Mouse (Mus musculus) G1E (cell line): Measurements from ENCODE around the gene Deup1.

Experiments
- CTCF ChIP-seq: IDR thresholded peaks from 2 replicates; pipeline ENCODE4 v1.5.1; 2012; ENCODE audit warnings: low read depth, low read length, inconsistent platforms, mixed read lengths
- GATA1 ChIP-seq: IDR thresholded peaks from 2 replicates; pipeline ENCODE4 v1.6.1; 2012; ENCODE audit warnings: borderline replicate concordance, low read length, inconsistent platforms, mixed read lengths
- GATA2 ChIP-seq: IDR thresholded peaks from 2 replicates; pipeline ENCODE4 v1.6.1; 2012; ENCODE audit warnings: low read depth, low read length, inconsistent platforms, borderline replicate concordance
- POLR2AphosphoS5 ChIP-seq: IDR thresholded peaks from 2 replicates; pipeline ENCODE4 v1.6.1; 2012; ENCODE audit warnings: low read depth, low read length, inconsistent platforms; ENCODE audit not compliant: insufficient replicate concordance
- TAL1 ChIP-seq: conservative IDR thresholded peaks from 2 replicates; pipeline ENCODE4 v1.6.1; 2012; ENCODE audit warnings: low read depth, low read length, inconsistent platforms, mixed read lengths

GRCm38 (mm10) chr9:15619767-15620166 lies 8.0 kb downstream of the Deup1 start:
- TF ChIP-seq CTCF (no peak), GATA1 (no peak), GATA2 (no peak), TAL1 (no peak), POLR2AphosphoS5 (no peak)
